Mouse (Mus musculus): Measurements from ENCODE around the gene Cpa3. TPM values are rescaled to one million over a fixed set of nuclear protein-coding genes. Genes with fewer than 3 reads are reported as not detected.

Gene Cpa3
- total RNA-seq, 2 experiments from 2014 or later: not detected

Small RNA genes lying within 50 kb of the gene (microRNA-seq; reads per million reads assigned to microRNA genes)
- gene Mir7007: 0 reads per million in 2 experiments

Other genes with a start within 250 kb of the Cpa3 start
- 10 to 100 TPM; 13.0 to 16.4 TPM for gene Hps3, start 206.9 kb downstream of the Cpa3 start, total RNA-seq (2021)
- 10 to 100 TPM; 21.6 to 26.0 TPM for gene Hltf, start 184.4 kb downstream of the Cpa3 start, total RNA-seq (2021)
- 10 to 100 TPM; 30.0 to 31.7 TPM for gene Gyg, start 86.9 kb downstream of the Cpa3 start, total RNA-seq (2021)
- under 1 TPM in 1 of 2 experiments, not detected in 1; 0.14 TPM for gene Cpb1, start 33.6 kb upstream of the Cpa3 start, total RNA-seq (2021)
- under 1 TPM; 0.16 to 0.21 TPM for gene Agtr1b, start 125.0 kb upstream of the Cpa3 start, total RNA-seq (2021)

Data from left cerebral cortex, adult 18-20 months (tissue).